Mouse (Mus musculus) right cerebral cortex, adult 2 months (tissue): Measurements from ENCODE around the gene Sox6.

Experiments used
- DNase-seq, 2 experiments: peaks; one replicate each; pipeline ENCODE4 v3.0.0; 2021 to 2022; ENCODE audit warnings: low spot score in 2 of 2

Sox6 gene

DNA sequence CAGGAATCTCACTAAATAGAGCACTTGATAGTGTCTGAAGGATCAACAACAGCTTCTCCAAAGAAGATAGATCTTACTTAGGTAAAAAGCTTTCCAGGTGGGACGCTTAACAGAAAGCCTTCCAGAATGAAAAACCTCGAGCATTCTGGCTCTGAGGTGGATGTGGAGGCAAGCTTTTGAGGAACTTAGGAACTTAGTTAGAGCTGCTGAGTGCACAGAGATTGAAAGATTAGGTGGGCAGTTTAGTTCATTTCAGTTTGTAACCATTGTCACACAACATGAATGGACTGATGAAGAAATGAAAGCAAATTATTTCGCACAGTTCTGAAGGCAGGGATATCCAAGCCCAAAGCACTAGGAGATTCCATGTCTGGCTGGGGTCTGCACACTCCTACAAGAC lies 481.9 kb downstream of the Sox6 start:
- DNase-seq = no peak

DNA sequence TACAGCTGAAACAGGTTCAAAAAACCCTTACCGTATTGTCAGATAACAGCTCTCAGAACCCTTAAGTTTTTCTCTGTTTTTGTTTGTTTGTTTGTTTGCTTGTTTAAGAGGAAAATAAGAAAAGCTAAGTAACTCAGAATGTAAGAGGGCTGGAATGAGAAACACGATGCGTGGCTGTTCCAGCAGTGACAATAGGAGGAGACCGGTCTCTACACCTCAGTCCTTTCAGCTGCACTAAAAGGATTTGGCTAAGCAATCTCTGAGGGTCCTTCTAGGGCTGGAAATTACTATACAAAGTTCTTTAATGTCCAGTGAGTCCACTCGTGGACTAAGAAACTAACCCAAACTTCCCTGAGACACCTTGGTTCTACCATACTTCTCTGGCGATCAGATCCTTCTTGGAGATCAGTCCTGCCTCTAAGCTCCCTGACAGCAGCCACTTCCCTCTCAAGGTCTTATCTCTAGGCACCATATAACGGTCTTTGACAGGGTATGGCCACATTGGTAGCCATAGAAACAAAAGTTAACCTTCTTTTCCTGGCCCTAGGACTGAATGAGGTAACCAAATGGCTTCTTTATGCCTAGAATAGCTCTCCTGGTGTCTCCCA lies 488.3 kb downstream of the Sox6 start:
- DNase-seq = no peak

DNA sequence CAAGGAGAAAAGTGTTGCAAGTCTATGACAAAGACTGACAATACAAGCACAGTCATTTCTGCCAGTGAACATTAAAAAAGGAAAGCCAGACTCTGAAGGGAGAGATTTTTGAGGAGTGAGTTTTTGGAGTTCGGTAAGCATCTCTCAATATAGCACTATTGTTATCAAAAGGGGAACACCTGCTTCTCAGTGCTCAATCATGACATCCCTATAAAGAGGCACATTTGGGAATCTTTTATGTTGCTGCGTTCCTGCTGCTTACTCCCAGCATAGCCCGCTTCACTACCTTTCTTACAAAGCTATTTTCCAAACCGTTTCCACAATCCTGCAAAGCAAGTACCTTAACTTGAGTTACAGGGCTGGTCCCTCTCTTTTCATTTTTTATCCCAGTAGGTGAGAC lies 488.9 kb downstream of the Sox6 start:
- DNase-seq = no peak

DNA sequence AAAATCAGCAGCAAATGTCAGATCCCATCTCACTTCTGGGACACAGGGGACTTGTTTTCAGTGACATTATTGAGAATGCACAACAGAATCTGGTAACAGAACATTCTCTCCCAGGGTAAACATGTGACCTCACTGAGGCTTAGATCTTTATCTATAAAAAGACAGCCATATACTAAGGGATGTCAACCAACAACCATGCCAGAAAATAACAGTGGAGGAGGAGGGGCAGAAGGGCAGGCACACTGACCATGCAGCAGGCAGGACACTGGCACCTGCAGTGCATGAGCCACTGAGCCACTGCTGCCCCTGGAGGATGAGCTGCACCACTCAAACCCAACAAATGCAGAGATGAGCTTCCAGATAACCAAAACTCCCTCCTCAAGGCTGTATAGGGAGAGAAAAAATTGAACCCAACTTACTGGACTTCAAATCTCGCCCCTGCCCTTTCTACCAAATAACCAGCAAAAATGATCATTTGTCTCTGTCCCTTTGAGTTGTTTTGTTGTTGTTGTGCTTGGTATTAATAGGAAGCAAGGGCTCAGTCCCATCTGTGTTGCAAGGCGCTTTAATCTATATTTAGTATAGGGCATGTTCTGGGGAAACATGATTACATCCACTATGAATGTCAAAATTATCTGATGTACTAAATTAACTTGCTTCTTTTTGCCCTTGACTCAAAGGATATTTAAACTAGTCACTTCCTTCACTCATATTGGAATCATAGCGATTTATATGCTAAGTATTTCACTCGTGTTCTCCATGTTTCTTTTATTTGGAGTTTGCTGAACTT lies 492.8 kb downstream of the Sox6 start:
- DNase-seq = no peak

DNA sequence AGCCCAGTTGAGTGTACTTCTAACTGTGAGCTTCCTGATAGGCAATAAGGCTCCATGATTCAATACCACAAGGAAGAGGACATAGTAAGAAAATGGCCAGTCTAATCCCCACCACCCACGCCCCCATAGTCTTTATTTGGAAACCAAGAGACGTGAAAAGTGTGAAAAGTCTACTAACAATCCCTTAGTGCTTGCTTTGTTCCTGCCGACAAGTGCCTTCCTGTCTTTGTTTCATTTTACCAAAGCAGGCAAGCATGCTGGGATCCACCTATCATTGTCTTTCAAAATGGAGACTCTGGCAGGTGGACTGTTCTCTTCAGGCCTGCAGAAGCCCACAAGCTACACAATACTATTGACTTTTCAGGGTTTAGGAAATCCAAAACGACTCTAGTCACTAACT lies 495.0 kb downstream of the Sox6 start:
- no peak for DNase-seq

DNA sequence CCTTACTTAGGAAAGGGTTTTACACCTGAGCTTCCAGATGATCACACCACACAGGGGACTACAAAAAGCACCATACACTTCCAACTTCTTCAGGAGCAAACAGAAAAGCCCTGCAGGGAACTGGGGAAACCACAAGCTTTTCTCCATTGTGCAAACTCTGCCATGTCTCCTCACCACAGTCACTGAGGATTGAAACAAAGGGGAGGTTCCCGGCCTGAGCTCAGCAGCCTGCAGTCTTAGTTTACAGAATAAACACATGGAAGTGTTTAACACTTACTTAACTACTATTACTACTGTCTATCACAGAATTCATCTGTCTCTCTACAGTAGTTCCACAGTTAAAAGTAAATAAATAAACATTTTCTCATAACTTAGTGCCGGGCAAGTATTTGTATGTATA lies 498.3 kb downstream of the Sox6 start:
- DNase-seq = no peak

DNA sequence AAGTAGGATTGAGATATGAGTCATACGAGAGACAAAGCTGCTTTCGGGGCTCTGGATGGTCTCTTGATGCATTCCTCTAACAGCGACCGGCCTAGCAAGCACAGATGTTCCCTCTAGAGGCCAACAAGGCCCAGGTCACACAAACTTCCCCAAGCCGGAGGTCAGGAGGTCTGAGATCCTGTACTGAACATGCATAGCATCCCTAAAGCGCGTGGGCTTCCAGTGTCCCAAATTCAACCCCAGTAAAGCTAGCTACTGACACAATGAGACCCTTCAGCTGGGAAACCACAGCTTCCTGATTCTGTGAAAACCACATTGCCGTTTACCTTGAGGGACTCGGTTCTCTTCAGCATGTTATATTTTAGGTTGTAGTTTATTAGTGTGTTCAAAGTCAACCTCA lies 499.6 kb downstream of the Sox6 start:
- DNase-seq = no peak

DNA sequence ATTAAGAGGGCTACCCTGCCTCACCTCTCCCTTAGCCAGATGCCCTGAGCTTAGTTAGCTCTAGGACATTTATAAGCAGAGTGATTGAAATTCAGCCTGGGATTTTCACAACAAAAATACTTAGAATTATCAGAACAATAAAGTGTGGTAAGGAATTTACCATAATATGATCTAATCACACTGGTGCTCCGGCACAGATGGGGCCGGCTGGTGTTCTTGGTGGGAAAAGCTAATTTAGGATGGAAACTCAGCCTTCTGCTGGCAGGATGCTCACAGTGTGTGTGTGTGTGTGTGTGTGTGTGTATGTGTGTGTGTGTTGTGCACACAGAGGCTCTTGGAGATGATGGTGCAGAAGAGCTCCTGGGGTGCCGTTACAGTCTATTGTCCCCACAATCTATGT lies 501.0 kb downstream of the Sox6 start:
- DNase-seq = no peak

DNA sequence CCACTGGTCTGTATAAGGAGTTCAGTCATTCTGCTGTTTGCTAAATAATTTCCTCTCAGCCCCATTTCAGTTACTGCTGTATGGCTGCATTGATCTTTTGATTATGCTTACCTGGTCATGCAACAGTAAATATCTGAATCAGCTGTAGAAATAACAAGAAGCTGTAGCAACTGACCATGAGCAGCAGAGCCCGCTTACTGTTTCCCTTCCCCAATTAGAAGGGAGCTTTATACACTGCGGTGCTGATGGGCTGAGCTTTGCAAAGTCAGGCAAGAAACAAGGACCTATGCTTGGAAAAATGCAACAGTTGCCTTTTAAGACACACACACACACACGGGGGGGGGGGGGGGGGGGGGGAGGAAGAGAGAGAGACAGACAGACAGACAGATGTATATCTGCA lies 502.1 kb downstream of the Sox6 start:
- no peak for DNase-seq

DNA sequence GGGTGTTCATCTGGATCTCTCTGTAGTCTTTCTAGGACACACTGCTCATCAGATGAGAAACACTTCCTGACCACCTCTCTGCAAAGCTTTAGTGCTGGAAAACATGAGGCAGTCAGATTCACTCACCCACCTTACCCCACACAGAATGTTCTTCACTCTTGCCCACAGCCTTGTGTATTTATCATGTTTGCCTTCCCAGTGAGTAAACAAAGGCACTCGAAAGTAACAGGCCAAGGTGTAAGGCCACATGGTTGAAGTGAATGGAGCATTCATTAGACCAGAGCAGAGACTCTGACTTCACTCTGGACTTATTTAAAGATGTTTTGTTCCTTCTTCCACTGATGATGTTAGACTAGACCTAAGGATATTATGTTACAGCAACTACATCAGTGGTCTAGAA lies 506.7 kb downstream of the Sox6 start:
- DNase-seq = no peak

DNA sequence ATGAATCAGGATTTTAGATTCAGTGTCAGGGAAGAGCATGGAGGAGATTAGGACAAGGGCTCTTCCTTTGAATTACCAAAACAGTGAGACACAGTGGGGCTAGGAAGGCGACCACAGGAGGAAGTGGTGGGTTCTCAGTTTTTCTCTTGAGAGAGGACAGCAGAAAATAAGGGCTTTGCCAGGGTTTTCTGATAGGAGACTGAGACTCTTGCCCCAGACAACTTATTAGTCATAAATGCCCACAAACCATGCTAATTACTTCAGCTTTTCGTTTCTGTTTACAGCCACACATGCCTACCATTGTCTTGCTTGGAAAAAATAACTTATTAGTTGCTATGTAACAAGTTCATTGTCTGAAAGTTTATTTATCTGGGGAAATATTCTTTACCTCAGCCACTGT lies 507.4 kb downstream of the Sox6 start:
- no peak for DNase-seq

DNA sequence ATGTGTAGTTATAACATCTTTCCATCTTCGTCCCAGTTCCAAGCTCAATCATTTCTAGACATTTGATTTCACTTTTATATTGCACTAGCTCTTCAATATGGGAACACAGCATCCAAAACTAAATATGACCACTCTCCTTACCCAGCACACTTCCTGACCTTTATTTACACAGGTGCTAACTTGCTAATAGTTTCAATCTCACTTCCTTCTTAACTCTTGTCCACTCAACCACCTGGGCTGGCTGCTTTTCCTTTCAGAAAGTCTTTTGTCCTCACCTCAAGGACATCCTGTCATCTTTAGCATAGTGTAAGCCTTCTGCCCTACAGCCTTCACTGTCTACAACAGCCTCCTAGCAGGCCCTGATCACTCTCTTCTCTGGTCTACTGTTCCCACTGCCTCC lies 520.9 kb downstream of the Sox6 start:
- DNase-seq = no peak

DNA sequence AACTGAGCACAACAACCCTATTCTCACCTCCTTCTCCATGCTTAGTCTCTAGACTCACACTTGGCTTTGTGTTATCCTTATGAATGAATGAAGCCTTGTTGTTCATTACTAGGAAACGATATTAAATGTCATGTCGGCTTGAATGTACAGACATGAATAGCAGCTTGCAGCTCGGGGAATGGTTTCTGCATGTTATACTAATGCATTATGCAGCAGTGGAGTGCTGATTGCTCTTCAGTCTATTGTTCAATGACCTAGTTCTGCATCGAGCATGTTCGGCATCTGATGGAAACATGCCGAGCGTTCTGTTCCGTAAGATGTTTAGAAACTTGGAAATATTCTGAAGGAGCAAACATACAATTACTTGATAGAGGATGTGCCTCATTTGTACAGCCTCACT lies 524.9 kb downstream of the Sox6 start:
- DNase-seq = no peak

DNA sequence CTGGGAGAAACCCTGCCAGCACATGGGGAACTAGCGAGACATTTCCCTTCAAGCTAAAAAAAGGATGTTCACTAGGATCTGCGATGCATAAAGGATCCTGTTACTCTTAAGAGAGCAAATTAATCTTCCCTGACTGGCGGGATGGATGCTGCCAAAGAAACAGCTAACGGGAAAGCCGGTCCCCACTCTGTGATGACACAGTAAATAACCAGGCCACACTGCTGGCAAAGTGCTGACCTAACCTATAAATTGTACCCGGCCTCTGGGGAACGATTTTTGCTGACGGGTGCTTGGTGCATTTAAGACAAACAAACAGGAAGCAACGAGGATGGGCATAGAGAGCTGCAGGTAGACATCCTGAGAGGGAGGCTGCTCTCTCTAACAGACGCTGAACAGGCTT lies 526.8 kb downstream of the Sox6 start:
- no peak for DNase-seq

DNA sequence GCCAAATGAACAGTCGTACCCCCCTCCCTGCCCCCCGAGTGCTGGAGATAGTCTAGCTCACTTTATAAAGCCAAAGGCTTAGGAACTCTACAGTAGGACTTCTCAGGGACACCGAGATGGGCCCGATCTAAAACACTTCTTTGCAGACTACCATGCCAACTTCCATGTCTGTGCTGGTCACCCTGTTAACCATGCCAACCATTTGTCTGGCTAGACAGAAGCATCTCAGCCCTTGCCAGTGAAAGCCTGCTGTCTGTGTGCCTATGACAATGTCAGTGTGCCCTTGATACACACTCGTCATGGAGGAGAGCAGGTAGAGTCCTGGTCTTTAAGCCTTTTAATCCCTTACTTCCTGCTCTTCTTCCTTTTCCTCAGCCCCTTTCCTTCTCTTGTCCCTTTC lies 527.5 kb downstream of the Sox6 start:
- no peak for DNase-seq

DNA sequence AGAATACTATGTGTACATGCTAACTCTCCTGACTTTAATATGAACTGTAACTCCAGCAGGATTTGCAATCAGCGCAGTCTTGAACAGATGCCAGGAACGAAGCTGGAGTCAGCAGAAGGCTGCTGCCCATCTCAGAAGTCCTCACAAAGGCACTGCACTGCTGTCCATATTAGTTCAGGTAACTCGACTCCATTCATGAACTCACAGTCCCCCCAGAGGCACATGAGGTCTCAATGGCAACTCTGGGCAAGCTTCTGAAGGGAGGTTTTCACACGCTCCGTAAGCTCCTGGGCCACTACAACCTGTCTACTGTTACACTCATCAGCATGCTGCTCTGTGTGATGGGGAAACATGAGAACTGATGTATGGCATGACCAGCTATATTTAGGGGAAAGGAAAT lies 528.6 kb downstream of the Sox6 start:
- DNase-seq = no peak

DNA sequence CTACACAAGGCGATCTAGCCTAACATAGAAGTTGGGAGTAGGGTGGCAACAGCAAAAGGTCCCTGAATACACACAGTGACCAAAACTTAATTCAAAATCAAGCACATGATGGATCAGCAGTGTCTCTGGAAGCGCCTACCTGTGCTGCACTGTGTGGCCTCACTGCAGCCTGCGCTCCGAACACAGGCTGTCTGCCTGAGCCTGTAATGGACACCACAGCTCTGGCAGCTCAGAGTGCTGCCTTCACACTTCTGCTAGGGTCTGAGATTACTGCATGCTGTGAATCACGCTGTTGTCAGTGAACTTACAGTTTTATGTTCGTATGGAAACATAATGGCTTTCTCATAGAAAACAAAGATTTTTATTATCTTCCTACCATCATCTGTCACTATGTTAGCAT lies 532.2 kb downstream of the Sox6 start:
- DNase-seq = no peak

DNA sequence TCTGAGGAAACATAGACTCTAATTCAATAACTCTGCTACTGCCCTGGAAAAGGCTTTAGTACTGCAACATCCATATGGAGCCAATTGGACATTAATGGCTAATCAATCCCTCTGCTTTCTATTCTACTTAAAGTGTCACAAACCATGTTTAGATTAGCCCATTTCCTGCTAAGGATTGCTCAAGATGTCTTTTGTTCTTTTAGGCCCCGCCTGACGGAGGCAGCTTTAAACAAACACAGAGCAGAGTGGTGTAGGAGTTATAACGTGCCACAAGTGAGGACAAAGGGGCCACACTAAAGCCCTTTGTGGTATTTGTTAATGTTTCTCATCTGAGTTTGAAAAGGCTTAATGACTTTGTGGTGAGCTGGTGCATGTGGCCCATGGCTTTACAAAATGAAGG lies 537.1 kb downstream of the Sox6 start:
- no peak for DNase-seq

DNA sequence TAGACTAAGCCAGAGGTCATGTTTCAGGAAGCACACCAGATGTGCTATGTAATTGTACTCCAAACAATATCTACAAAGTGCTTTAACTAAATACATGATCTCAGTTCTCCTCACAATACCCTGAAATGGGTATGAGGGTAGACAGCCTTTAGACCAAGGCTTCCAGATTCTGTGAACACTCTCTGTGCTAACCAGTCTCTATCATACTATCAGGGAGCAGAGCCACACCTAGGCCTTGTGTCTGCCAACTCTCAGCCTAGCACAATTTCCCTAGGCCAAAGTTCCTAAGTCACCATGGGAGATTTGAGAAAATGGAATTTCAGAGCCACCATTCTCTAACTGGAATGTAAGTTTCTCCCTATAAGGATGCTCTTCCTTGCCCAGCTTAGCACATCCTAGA lies 537.8 kb downstream of the Sox6 start:
- no peak for DNase-seq

DNA sequence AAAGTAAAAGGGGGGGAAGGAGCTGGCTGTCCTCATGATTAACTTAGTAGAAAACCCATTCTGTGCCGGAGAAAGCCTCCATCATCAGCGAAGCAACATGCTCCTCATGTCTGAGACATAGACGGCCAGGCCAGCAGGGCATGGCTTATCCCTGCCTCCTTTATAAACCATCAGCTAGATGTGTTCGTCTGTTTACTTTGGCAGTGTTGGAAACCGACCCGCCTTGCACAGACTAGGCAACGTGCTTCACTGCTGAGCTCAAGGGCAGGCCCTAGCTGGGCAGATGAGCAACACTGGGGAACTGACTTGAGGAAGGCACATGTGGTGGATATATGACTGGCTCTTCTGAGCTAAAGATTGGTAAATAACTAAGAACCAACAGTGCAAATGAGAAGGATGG lies 538.4 kb downstream of the Sox6 start:
- DNase-seq = no peak

DNA sequence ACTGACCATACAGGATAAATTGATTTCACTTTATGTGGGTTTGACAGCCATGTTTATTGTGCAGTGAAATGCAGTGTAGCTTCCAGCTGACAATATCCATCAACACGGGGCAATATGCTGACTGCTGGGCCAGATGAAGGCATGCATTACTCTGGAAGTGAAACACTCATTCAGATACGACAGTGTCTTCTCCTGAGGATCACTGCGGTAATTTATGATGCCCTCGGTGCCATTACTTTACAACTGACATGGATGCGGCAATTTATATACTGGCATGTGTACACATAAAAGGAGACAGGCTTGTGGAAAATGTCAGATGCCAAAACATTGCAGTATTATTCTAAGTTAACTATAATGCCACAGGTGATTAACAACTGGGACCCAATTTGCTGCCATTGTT lies 546.9 kb downstream of the Sox6 start:
- DNase-seq = no peak

DNA sequence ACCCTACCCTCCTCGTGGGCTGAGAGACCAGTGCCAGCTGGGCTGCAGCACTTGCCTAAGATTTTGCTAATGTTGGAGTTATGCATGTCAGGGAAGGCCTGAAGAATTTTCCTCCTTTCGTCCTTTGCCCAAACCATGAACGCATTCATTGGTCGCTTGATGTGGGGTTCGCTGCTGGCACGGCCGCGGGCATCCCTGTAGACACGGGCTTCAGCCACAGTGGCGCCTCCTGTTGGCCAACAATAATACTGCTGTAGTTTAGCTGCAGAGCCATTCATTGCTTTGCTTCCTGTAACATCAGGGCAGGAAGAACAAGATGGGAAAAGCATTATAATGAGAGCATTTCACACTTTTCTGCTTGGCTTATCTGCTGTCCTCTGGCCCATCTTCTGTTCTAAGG lies 549.0 kb downstream of the Sox6 start:
- DNase-seq = no peak

DNA sequence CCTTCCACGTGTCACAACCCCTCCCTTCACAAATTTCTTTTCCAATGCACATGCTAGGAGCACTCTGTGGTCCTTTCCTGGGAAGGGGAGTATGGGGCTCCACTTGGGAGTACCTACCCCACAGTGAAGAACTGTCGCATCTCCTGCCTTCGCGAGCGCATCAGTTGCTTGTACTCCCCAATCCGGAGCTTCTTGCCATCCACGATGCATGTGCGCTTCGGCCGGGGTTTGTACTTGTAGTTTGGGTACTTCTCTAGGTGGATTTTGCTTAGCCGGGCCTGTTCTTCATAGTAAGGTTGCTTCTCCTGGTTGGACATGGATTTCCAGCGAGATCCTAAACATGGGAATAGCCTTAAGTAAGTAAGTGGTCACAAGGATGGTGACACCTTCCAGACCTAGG lies 552.2 kb downstream of the Sox6 start:
- DNase-seq = no peak
